Mouse (Mus musculus) erythroblast, adult 5-6 weeks (primary cell): Measurements from ENCODE around the gene Dusp3. TPM values are rescaled to one million over a fixed set of nuclear protein-coding genes. Genes with fewer than 3 reads are reported as not detected.
A peak's percentile ranks its signal among the peaks of the same experiment; 100 is the strongest.
"Not testable (repeated sequence)": the region's sequence is repeated elsewhere in the genome, so short reads cannot be mapped to it uniquely, and the experiment has no call there.

Source experiments
- ATAC-seq: replicated peaks from 2 replicates; pipeline ENCODE4 v1.8.0; 2016; ENCODE audit warnings: moderate number of reproducible peaks, mild to moderate bottlenecking, moderate TSS enrichment, inconsistent platforms; ENCODE audit not compliant: poor library complexity, low FRiP score, severe bottlenecking
- total RNA-seq, 2 experiments: library from RNA; stranded (forward) in 1 of 2; stranded (reverse) in 1 of 2; fragments of 150-400 nt in 1 of 2; fragments of 200-764, 138-1000 nt in 1 of 2; gene quantifications; 2 replicates each; pipeline versions ENCODE4 v1.2.3 to v1.2.4; 2015 to 2017; ENCODE audit warnings: low replicate concordance in 2 of 2

Gene Dusp3
- total RNA-seq, 2 experiments from 2014 or later = 1.5 to 5.0 TPM

DNA sequence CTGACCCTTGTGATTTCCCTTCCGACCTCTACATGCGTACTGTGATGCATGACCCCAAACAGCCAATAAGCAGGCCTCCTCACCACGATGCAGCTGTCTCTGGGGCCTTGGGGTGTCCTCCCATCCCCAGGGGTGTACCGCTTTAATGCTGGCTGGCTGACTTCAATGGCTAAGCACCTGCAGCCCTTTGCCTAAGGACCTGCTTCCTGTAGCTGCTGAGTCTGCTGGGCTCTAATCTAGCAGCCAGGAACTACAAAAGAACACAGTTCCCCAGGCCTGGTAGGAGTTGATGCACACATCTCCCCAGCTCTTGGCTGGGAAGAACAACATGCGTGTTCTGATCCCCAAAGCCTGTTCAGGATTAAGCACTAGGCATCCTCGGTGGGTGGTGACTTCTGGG is 28.7 kb upstream of the Dusp3 start:
- no peak for ATAC-seq

- no peak for ATAC-seq
Measured at GRCm38 (mm10) chr11:102013201-102013600, 26.4 kb upstream of the Dusp3 start.

DNA sequence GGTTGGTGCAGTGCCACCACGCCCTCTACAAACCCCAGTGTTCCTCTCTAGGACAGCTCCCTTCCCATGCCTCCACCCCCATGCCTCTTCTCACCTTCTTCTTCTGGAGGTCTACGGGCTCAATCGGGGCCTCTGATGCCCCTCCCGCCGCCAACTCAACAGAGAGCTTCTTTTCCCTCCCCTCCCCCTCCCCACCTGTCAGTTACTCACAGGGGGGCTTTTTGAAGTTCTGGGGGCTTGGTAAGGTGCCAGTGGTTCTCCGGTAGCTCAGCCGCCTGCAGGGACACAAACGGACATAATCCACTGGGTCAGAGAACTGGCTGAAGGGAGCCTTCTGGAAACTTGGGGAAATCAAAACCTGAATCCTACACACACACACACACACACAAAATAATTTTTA is 24.7 kb upstream of the Dusp3 start:
- no peak for ATAC-seq

DNA sequence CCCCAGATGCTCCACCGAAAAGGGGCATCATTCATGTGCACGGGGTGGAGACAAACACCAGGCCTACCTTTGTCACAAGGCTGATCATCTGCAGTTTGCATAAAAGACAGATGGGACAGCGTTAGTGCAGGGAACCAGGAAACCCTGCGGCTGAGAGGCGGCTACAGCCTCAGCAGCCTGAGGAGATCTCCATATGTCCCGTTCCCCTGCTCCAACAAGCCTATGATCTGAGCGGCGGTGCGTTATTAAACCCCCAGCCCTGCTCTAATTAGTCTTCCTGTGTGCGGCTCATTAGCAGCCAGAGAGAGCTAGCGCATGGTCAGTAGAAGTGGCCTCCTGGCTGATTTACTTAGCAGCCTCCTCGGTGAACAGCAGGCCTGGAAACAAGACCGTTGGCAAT is 23.3 kb upstream of the Dusp3 start:
- no peak for ATAC-seq

- ATAC-seq = no peak
Measured at GRCm38 (mm10) chr11:102008954-102009637, 22.3 kb upstream of the Dusp3 start.

- ATAC-seq = no peak
Measured at GRCm38 (mm10) chr11:102008372-102008771, 21.6 kb upstream of the Dusp3 start.

DNA sequence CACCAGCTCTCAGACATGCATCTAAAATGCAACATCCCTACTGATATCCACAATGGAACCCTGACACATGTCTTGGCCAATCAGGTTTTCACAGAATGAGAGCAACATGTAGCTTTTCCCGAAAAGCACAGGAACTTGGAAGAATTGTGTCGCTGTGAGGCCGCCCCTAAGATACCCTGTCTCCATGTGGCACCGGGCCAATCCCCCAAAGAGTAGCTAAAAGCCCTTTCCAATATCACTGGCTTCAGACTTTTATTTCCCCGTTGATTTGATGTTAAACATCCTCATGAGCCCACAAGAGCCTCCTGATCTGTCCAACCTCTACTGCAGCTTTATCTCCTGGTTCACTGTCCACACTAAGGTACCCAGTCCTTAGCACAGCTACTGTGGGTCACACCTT is 19.9 kb upstream of the Dusp3 start:
- ATAC-seq = no peak

DNA sequence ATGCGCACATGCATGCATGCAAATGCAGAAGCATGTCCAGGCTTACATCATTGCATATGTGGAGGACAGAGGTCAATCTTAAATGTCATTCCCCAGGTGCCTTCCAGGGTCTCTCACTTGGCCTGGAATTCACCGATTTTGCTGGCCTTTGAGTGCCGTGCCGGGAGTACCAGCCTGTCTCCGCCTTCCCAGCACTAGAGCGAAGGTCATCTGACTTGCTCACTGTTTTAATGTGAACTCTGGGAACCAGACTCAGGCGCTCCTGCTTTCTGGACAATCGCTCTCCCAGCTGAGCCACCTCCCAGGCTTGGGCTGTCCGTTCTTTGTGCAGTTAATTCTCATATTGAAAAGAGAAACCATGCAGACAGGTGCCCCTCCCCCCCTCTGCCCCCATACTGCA is 19.5 kb upstream of the Dusp3 start:
- no peak for ATAC-seq

GRCm38 (mm10) chr11:102004251-102004650 is 17.4 kb upstream of the Dusp3 start:
- no peak for ATAC-seq

- no peak for ATAC-seq
Measured at GRCm38 (mm10) chr11:101999466-101999865, 12.7 kb upstream of the Dusp3 start.

DNA sequence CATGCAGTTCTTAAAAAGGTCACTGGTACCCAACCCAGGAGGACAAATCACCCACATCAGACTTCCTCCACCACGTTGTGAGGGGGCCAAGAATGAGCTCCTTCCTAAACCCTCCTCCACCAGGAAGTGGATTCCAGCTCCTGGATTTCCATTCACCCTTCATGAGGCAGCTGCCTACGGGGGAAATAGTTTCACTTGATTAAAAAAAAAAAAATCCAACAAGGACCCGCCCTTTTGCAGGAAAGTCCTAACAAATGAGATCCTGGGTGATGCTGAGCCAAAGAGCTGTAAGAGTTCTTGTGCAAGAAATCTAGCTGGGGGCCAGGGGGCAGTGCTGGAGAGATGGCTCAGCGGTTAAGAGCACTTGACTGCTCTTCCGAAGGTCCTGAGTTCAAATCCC is 11.4 kb upstream of the Dusp3 start:
- no peak for ATAC-seq

- no peak for ATAC-seq
Measured at GRCm38 (mm10) chr11:101995938-101996337, 9.1 kb upstream of the Dusp3 start.

DNA sequence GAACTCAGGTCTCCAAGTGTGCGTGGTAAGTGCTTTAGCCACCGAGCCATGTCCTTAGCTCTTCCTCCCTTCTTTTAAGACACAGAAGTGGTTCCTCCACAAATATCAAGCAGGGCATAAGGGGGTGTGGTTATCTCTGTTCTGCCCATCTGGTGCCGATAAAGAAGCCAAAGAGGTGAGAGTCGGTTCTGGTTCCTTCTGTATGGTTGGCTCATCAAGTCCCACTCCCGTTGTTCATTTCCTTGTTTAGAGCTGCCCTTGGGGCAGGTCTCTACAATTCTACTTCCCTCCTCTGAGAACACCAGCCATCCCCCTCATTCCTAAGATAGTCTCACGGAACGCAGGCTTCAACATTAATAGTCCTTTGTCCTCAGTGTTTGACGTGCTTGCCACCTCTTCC is 7.3 kb upstream of the Dusp3 start:
- ATAC-seq = peak; percentile 93

DNA sequence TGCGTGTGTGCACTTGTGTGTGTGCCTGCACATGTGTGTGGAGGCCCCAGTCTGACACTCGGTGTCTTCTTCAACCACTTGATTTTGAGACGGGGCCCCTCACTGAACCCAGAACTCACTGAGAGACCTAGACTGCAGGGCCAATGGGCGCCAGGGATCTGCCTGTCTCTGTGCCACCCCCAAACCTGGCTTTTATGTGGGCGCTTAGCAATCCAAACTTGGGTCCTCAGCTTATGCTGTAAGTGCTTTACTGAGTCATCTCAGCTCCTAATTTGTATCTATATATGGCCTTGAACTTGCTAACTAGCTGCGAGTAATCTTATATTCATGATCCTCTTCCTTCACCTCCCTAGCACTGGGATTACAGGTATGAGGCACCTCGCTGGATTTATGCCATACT is 5.6 kb upstream of the Dusp3 start:
- no peak for ATAC-seq

DNA sequence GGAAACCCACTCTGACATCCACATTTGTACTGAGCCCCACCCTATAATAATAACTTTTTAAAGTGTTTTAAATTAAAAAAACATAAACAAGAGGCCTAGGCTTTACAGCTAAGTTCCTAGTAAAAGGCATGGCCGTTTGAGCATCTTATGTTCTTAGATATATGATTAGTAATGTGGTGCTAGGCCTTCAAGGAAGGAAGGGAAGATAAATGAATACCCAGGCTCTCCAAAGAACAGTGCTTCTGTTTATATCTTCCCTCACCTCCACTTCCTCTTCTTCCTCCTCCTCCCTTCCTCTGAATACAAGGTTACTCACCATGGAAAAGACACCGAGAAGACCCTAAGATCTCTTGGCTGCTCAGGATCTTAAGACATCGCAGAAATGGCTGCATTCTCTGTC is 5.0 kb upstream of the Dusp3 start:
- ATAC-seq = no peak

DNA sequence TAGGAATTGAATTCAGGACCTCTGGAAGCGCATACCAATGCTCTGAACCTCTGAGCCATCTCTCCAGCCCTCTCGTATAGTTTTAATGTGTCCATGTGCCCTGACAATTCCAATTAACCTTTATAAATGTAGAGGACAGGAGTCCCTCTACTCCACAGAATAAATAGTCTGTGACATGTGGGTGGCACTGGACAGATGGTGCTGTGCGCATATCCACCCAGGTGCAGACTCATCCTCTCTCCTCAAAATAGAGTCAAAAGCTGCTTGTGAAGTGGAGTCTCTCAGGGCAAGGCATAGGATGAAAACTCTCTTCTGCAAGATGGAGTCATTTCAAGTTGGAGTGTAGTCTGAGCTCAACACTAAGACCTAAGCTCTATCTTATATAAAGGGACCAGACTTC is 3.4 kb upstream of the Dusp3 start:
- ATAC-seq = no peak

- ATAC-seq = peak; percentile 58; the same call in 1 of the 2 replicates
Measured at GRCm38 (mm10) chr11:101985990-101986389, 823 bp downstream of the Dusp3 start.

DNA sequence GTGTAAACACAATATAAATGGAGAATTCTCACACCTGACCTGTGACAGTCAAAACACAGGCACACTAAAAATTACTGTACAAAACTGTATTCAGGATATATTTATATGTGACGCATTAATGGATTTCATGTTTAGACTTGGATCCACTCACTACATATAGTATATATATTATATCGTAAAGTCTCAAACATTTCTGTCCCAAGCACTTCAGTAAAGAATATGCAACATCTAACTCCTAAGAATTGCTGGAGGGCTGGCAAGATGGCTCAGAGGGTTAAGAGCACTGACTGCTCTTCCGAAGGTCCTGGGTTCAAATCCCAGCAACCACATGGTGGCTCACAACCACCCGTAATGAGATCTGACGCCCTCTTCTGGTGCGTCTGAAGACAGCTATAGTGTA is 1.4 kb downstream of the Dusp3 start:
- not testable (repeated sequence) for ATAC-seq

- peak; percentile 60; the same call in 1 of the 2 replicates for ATAC-seq
Measured at GRCm38 (mm10) chr11:101984054-101985025, 2.5 kb downstream of the Dusp3 start, which contains the start of gene Cfap97d1. Cfap97d1 (plus strand) TSS chr11:101984279.

DNA sequence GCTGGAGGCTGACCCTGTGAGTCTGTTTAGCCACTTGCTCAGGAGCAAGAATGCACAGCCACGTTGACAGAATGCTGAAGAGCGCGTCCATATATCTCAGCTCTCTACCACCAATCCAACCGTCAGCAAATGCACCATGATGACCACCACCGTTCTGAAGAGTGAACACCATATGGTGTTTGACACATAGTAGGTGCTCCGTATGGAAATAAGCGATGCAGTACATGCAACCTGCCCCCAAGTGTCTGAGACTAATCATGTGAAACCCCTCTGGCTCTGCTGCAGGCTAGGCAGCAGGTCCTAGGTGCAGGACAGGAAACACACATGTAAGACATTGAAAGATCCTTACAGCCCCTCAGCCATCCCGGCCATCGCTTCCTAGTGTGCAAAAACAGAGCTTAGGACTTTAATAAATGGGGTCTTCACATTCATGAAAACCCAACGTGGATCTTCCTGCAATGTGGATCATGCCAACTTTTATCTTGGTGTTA is 3.3 kb downstream of the Dusp3 start:
- ATAC-seq = no peak

GRCm38 (mm10) chr11:101982981-101983411 is 3.8 kb downstream of the Dusp3 start:
- ATAC-seq = no peak
